Mouse (Mus musculus) frontal cortex, postnatal 36 days (tissue): ENCODE data around the gene Acat2.
"Not testable (repeated sequence)": the region's sequence is repeated elsewhere in the genome, so short reads cannot be mapped to it uniquely, and the experiment has no call there.

Source experiments
- DNase-seq, 2 experiments: peaks; one replicate each; pipeline ENCODE4 v3.0.0; 2022; ENCODE audit warnings: low spot score in 2 of 2

The Acat2 gene

GRCm38 (mm10) chr17:12960331-12960873 lies at the start of gene Acat2:
Acat2 (minus strand) TSS chr17:12960747.
- DNase-seq: peak; percentile 94 to 96

GRCm38 (mm10) chr17:13009887-13010286 lies 49.3 kb upstream of the Acat2 start:
- peak; percentile 19 to 44 for DNase-seq

GRCm38 (mm10) chr17:13008528-13008927 lies 48.0 kb upstream of the Acat2 start:
- DNase-seq: no peak

GRCm38 (mm10) chr17:13007730-13008425 lies 47.3 kb upstream of the Acat2 start:
- peak; percentile 98 to 99 for DNase-seq

GRCm38 (mm10) chr17:13006984-13007383 lies 46.4 kb upstream of the Acat2 start:
- no peak for DNase-seq

GRCm38 (mm10) chr17:13006546-13006945 lies 46.0 kb upstream of the Acat2 start, which contains the start of gene Sod2:
Sod2 (plus strand) TSS chr17:13006846.
- not testable (repeated sequence) for DNase-seq

GRCm38 (mm10) chr17:13004436-13004835 lies 43.9 kb upstream of the Acat2 start:
- not testable (repeated sequence) for DNase-seq

- DNase-seq: not testable (repeated sequence)
Observed at GRCm38 (mm10) chr17:13002243-13002642, 41.7 kb upstream of the Acat2 start.

- DNase-seq: no peak
Observed at GRCm38 (mm10) chr17:12999069-12999468, 38.5 kb upstream of the Acat2 start.

- no peak for DNase-seq
Observed at GRCm38 (mm10) chr17:12997890-12998289, 37.3 kb upstream of the Acat2 start.

GRCm38 (mm10) chr17:12996345-12996744 lies 35.8 kb upstream of the Acat2 start:
- DNase-seq: peak; percentile 43 to 67

- DNase-seq: no peak
Observed at GRCm38 (mm10) chr17:12994069-12994468, 33.5 kb upstream of the Acat2 start, which contains the start of gene Wtap. Wtap (minus strand) TSS chr17:12994169.

- peak; percentile 93 to 95 for DNase-seq
Observed at GRCm38 (mm10) chr17:12992470-12992991, 32.0 kb upstream of the Acat2 start.

GRCm38 (mm10) chr17:12991635-12992358 lies 31.2 kb upstream of the Acat2 start:
- peak; percentile 87 to 89 for DNase-seq

- DNase-seq: no peak
Observed at GRCm38 (mm10) chr17:12991194-12991634, 30.7 kb upstream of the Acat2 start.

GRCm38 (mm10) chr17:12990567-12991145 lies 30.1 kb upstream of the Acat2 start:
- no peak for DNase-seq

GRCm38 (mm10) chr17:12988096-12988495 lies 27.5 kb upstream of the Acat2 start:
- not testable (repeated sequence) for DNase-seq

- no peak for DNase-seq
Observed at GRCm38 (mm10) chr17:12983988-12984387, 23.4 kb upstream of the Acat2 start.

- DNase-seq: no peak
Observed at GRCm38 (mm10) chr17:12978546-12978945, 18.0 kb upstream of the Acat2 start.

- DNase-seq: no peak
Observed at GRCm38 (mm10) chr17:12973851-12974250, 13.3 kb upstream of the Acat2 start.

GRCm38 (mm10) chr17:12967173-12967572 lies 6.6 kb upstream of the Acat2 start:
- no peak for DNase-seq

GRCm38 (mm10) chr17:12963476-12963875 lies 2.9 kb upstream of the Acat2 start:
- no peak for DNase-seq
